Mouse (Mus musculus) limb, embryonic 12.5 days (tissue): ENCODE results near the gene Usb1. TPM values are rescaled to one million over a fixed set of nuclear protein-coding genes. Genes with fewer than 3 reads are reported as not detected.
"Not testable (repeated sequence)": the region's sequence is repeated elsewhere in the genome, so short reads cannot be mapped to it uniquely, and the experiment has no call there.

ENCODE experiments used
- ATAC-seq: fragments of 200-750 bp; cut with Nextera tagmentation; 2 replicates; pipeline ENCODE4 v1.8.0; 2017; ENCODE audit warnings: low read depth, moderate TSS enrichment; ENCODE audit not compliant: insufficient number of reproducible peaks, insufficient read depth, low FRiP score, low TSS enrichment
- H3K27ac ChIP-seq: fragments of 300-500 bp; sonication (generic); 2 replicates; pipeline ENCODE4 v1.5.1; 2016; ENCODE audit warnings: mild to moderate bottlenecking, moderate library complexity
- H3K27me3 ChIP-seq: fragments of 300-500 bp; sonication (generic); 2 replicates; pipeline ENCODE4 v1.6.1; 2016; ENCODE audit warnings: mild to moderate bottlenecking, moderate library complexity
- H3K36me3 ChIP-seq: fragments of 300-500 bp; sonication (generic); 2 replicates; pipeline ENCODE4 v1.6.1; 2016; ENCODE audit warnings: mild to moderate bottlenecking, moderate library complexity
- H3K4me1 ChIP-seq: fragments of 300-500 bp; sonication (generic); replicated peaks from 2 replicates; pipeline ENCODE4 v1.6.1; 2016
- H3K4me2 ChIP-seq: fragments of 300-500 bp; sonication (generic); 2 replicates; pipeline ENCODE4 v1.6.1; 2016; ENCODE audit warnings: mild to moderate bottlenecking, moderate library complexity
- H3K4me3 ChIP-seq: fragments of 300-500 bp; sonication (generic); replicated peaks from 2 replicates; pipeline ENCODE4 v1.5.1; 2016; ENCODE audit warnings: mild to moderate bottlenecking
- H3K9ac ChIP-seq: fragments of 300-500 bp; sonication (generic); replicated peaks from 2 replicates; pipeline ENCODE4 v1.6.1; 2016; ENCODE audit warnings: mild to moderate bottlenecking, moderate library complexity
- H3K9me3 ChIP-seq: fragments of 300-500 bp; sonication (generic); 2 replicates; pipeline ENCODE4 v1.6.1; 2016; ENCODE audit warnings: mild to moderate bottlenecking, moderate library complexity
- WGBS: fragments of 180-500 bp; shearing (Covaris S2); methylation state at CpG from one replicate; pipeline ENCODE4 v1.1.7; 2016; 5-methylcytosine and 5-hydroxymethylcytosine counted together
- polyA plus RNA-seq: library from polyadenylated mRNA; unstranded; fragments of >200 nt; fragmentation: Nextera tagmentation; extraction: Ambion mirVana; gene quantifications from 2 replicates; pipeline ENCODE4 v1.2.1, GENCODE M21; 2016

The Usb1 gene
- polyA plus RNA-seq, 1 experiment from 2014 or later: 39.7 TPM

- no peak overlapping the region for H3K4me2 ChIP-seq
- 78% methylated on average over 4 of the region's 4 CpGs for WGBS
- H3K9me3 ChIP-seq: no peaks in the 10 kb centered on the region
- ATAC-seq: no peak
- H3K4me3 ChIP-seq: no peak overlapping the region
- no peaks in the 10 kb centered on the region for H3K27me3 ChIP-seq
- peaks cover 12% of the 10 kb centered on the region for H3K4me1 ChIP-seq
- H3K27ac ChIP-seq: no peak overlapping the region
- peaks cover 7% of the 10 kb centered on the region; the same call in 1 of the 2 replicates for H3K36me3 ChIP-seq
- H3K9ac ChIP-seq: no peak overlapping the region
These were observed 45.0 kb downstream of the Usb1 start for GRCm38 (mm10) chr8:95377101-95377500.

- no peak for ATAC-seq
- Histone ChIP-seq H3K27me3 (no peaks in the 10 kb centered on the region), H3K4me2 (no peak overlapping the region)
These were observed 45.8 kb downstream of the Usb1 start for GRCm38 (mm10) chr8:95377863-95378291.

GRCm38 (mm10) chr8:95378928-95379327 lies 46.8 kb downstream of the Usb1 start:
- peaks cover 12% of the 10 kb centered on the region for H3K4me1 ChIP-seq
- H3K9me3 ChIP-seq, H3K9ac ChIP-seq, H3K4me3 ChIP-seq, H3K4me2 ChIP-seq, H3K27ac ChIP-seq, ATAC-seq, H3K36me3 ChIP-seq, H3K27me3 ChIP-seq: not testable (repeated sequence)
- WGBS: 96% methylated on average over 11 of the region's 11 CpGs

More at GRCm38 (mm10) chr8:95377863-95378291, 45.8 kb downstream of the Usb1 start:
- H3K4me3 ChIP-seq: no peak overlapping the region
- H3K27ac ChIP-seq: no peak overlapping the region
- WGBS: 13% methylated on average over 7 of the region's 7 CpGs
- no peaks in the 10 kb centered on the region for H3K9me3 ChIP-seq
- peaks cover 12% of the 10 kb centered on the region for H3K4me1 ChIP-seq
- H3K9ac ChIP-seq: no peak overlapping the region
- H3K36me3 ChIP-seq: no peaks in the 10 kb centered on the region

- no peak for ATAC-seq
- H3K4me1 ChIP-seq: peaks cover 12% of the 10 kb centered on the region
- peaks cover 4% of the 10 kb centered on the region; the same call in 1 of the 2 replicates for H3K9me3 ChIP-seq
- H3K27ac ChIP-seq: no peak overlapping the region
- no peaks in the 10 kb centered on the region for H3K27me3 ChIP-seq
- H3K4me2 ChIP-seq: no peak overlapping the region
- no peak overlapping the region for H3K9ac ChIP-seq
- no peak overlapping the region for H3K4me3 ChIP-seq
- H3K36me3 ChIP-seq: no peaks in the 10 kb centered on the region
These were observed 48.9 kb downstream of the Usb1 start for GRCm38 (mm10) chr8:95380953-95381352.

- Histone ChIP-seq H3K4me2 (no peak overlapping the region), H3K4me1 (peaks cover 12% of the 10 kb centered on the region), H3K9me3 (peaks cover 4% of the 10 kb centered on the region; the same call in 1 of the 2 replicates), H3K36me3 (no peaks in the 10 kb centered on the region), H3K27me3 (no peaks in the 10 kb centered on the region), H3K4me3 (no peak overlapping the region), H3K9ac (no peak overlapping the region), H3K27ac (no peak overlapping the region)
- no peak for ATAC-seq
- 89% methylated on average over 3 of the region's 3 CpGs for WGBS
These were observed 49.5 kb downstream of the Usb1 start for GRCm38 (mm10) chr8:95381595-95381994.

GRCm38 (mm10) chr8:95384501-95384900 lies 52.4 kb downstream of the Usb1 start:
- H3K4me2 ChIP-seq: no peak overlapping the region
- no peaks in the 10 kb centered on the region for H3K4me1 ChIP-seq
- H3K36me3 ChIP-seq: no peaks in the 10 kb centered on the region
- no peak overlapping the region for H3K9ac ChIP-seq
- H3K9me3 ChIP-seq: peaks cover 4% of the 10 kb centered on the region; the same call in 1 of the 2 replicates
- no peak overlapping the region for H3K4me3 ChIP-seq
- H3K27me3 ChIP-seq: no peaks in the 10 kb centered on the region
- ATAC-seq: no peak
- H3K27ac ChIP-seq: no peak overlapping the region
- WGBS: 78% methylated on average over 3 of the region's 3 CpGs

- Histone ChIP-seq H3K4me3 (no peak overlapping the region), H3K36me3 (no peaks in the 10 kb centered on the region), H3K4me1 (no peaks in the 10 kb centered on the region), H3K27me3 (no peaks in the 10 kb centered on the region), H3K9me3 (peaks cover 4% of the 10 kb centered on the region; the same call in 1 of the 2 replicates), H3K9ac (no peak overlapping the region), H3K27ac (no peak overlapping the region), H3K4me2 (no peak overlapping the region)
- WGBS: 71% methylated on average over 5 of the region's 5 CpGs
- no peak for ATAC-seq
These were observed 54.0 kb downstream of the Usb1 start for GRCm38 (mm10) chr8:95386037-95386436.

- Histone ChIP-seq H3K4me2 (no peak overlapping the region), H3K36me3 (no peaks in the 10 kb centered on the region), H3K4me3 (no peak overlapping the region), H3K27ac (no peak overlapping the region), H3K9ac (no peak overlapping the region), H3K4me1 (no peaks in the 10 kb centered on the region), H3K9me3 (peaks cover 4% of the 10 kb centered on the region; the same call in 1 of the 2 replicates), H3K27me3 (no peaks in the 10 kb centered on the region)
- 89% methylated on average over 10 of the region's 10 CpGs for WGBS
- ATAC-seq: no peak
These were observed 55.1 kb downstream of the Usb1 start for GRCm38 (mm10) chr8:95387221-95387620.

GRCm38 (mm10) chr8:95387936-95388335 lies 55.9 kb downstream of the Usb1 start:
- no peak for ATAC-seq

GRCm38 (mm10) chr8:95390312-95390711 lies 58.2 kb downstream of the Usb1 start:
- no peak overlapping the region for H3K9ac ChIP-seq
- ATAC-seq: no peak
- no peak overlapping the region for H3K27ac ChIP-seq
- H3K36me3 ChIP-seq: no peaks in the 10 kb centered on the region
- H3K4me1 ChIP-seq: peaks cover 5% of the 10 kb centered on the region
- WGBS: 67% methylated on average over 4 of the region's 4 CpGs
- 0 out of 2 replicates have a peak, but pooled peaks cover under 1% of the 10 kb centered on the region for H3K9me3 ChIP-seq
- H3K27me3 ChIP-seq: no peaks in the 10 kb centered on the region
- no peak overlapping the region for H3K4me3 ChIP-seq
- H3K4me2 ChIP-seq: no peak overlapping the region

More at GRCm38 (mm10) chr8:95387936-95388335, 55.9 kb downstream of the Usb1 start:
- Histone ChIP-seq H3K27ac (no peak overlapping the region), H3K9ac (no peak overlapping the region), H3K4me3 (no peak overlapping the region), H3K9me3 (peaks cover 4% of the 10 kb centered on the region; the same call in 1 of the 2 replicates), H3K36me3 (no peaks in the 10 kb centered on the region), H3K27me3 (no peaks in the 10 kb centered on the region), H3K4me1 (no peaks in the 10 kb centered on the region), H3K4me2 (no peak overlapping the region)
- 87% methylated on average over 7 of the region's 7 CpGs for WGBS

GRCm38 (mm10) chr8:95391101-95391500 lies 59.0 kb downstream of the Usb1 start:
- H3K9ac ChIP-seq: no peak overlapping the region
- H3K27ac ChIP-seq: no peak overlapping the region
- H3K4me3 ChIP-seq: no peak overlapping the region
- no peaks in the 10 kb centered on the region for H3K36me3 ChIP-seq
- ATAC-seq: no peak
- no peaks in the 10 kb centered on the region for H3K27me3 ChIP-seq
- H3K9me3 ChIP-seq: no peaks in the 10 kb centered on the region
- no peak overlapping the region for H3K4me2 ChIP-seq
- peaks cover 12% of the 10 kb centered on the region for H3K4me1 ChIP-seq
- 82% methylated on average over 7 of the region's 7 CpGs for WGBS

GRCm38 (mm10) chr8:95392604-95393003 lies 60.5 kb downstream of the Usb1 start:
- Histone ChIP-seq H3K4me2 (no peak overlapping the region), H3K27ac (peak overlapping the region; percentile 43; the same call in 1 of the 2 replicates)

More at GRCm38 (mm10) chr8:95392604-95393003, 60.5 kb downstream of the Usb1 start:
- WGBS: 78% methylated on average over 5 of the region's 5 CpGs
- H3K9me3 ChIP-seq: no peaks in the 10 kb centered on the region
- H3K4me3 ChIP-seq: no peak overlapping the region
- H3K27me3 ChIP-seq: no peaks in the 10 kb centered on the region
- ATAC-seq: no peak
- no peak overlapping the region for H3K9ac ChIP-seq
- no peaks in the 10 kb centered on the region for H3K36me3 ChIP-seq
- H3K4me1 ChIP-seq: peaks cover 22% of the 10 kb centered on the region
